Mouse (Mus musculus) neural tube, embryonic 11.5 days (tissue): ENCODE data around the gene Rhebl1. TPM values are rescaled to one million over a fixed set of nuclear protein-coding genes. Genes with fewer than 3 reads are reported as not detected.
"Not testable (repeated sequence)": the region's sequence is repeated elsewhere in the genome, so short reads cannot be mapped to it uniquely, and the experiment has no call there.

ENCODE experiments used
- ATAC-seq: fragments of 200-750 bp; cut with Nextera tagmentation; 2 replicates; pipeline ENCODE4 v1.8.0; 2017; ENCODE audit warnings: moderate number of reproducible peaks, mild to moderate bottlenecking, moderate TSS enrichment, moderate library complexity; ENCODE audit not compliant: insufficient read depth, low FRiP score, low TSS enrichment
- DNase-seq: peaks from one replicate; pipeline ENCODE4 v3.0.0-alpha.2; 2015; ENCODE audit warnings: low spot score
- H3K27ac ChIP-seq: fragments of 300-500 bp; sonication (generic); 2 replicates; pipeline ENCODE4 v1.5.1; 2014; ENCODE audit warnings: low read depth, mild to moderate bottlenecking, low read length
- H3K27me3 ChIP-seq: fragments of 300-500 bp; sonication (generic); 2 replicates; pipeline ENCODE4 v1.6.1; 2014; ENCODE audit warnings: mild to moderate bottlenecking, low read length, mixed read lengths; ENCODE audit not compliant: control insufficient read depth, insufficient read depth
- H3K36me3 ChIP-seq: fragments of 300-500 bp; sonication (generic); 2 replicates; pipeline ENCODE4 v1.6.1; 2014; ENCODE audit warnings: mild to moderate bottlenecking, low read length, moderate library complexity, mixed read lengths; ENCODE audit not compliant: control insufficient read depth, insufficient read depth
- H3K4me1 ChIP-seq: fragments of 300-500 bp; sonication (generic); 2 replicates; pipeline ENCODE4 v1.6.1; 2014; ENCODE audit warnings: low read length, mixed read lengths; ENCODE audit not compliant: control insufficient read depth, insufficient read depth
- H3K4me2 ChIP-seq: fragments of 300-500 bp; sonication (generic); 2 replicates; pipeline ENCODE4 v1.6.1; 2014; ENCODE audit warnings: low read depth, mild to moderate bottlenecking, moderate library complexity
- H3K4me3 ChIP-seq: fragments of 300-500 bp; sonication (generic); 2 replicates; pipeline ENCODE4 v1.5.1; 2014; ENCODE audit warnings: low read depth, low read length
- H3K9ac ChIP-seq: fragments of 300-500 bp; sonication (generic); 2 replicates; pipeline ENCODE4 v1.6.1; 2014; ENCODE audit warnings: mild to moderate bottlenecking, low read length
- H3K9me3 ChIP-seq: fragments of 300-500 bp; sonication (generic); 2 replicates; pipeline ENCODE4 v1.6.1; 2016; ENCODE audit warnings: low read length; ENCODE audit not compliant: control insufficient read depth
- WGBS: fragments of 180-500 bp; shearing (Covaris S2); extraction: QIAGEN DNeasy Blood & Tissue Kit; methylation state at CpG from one replicate; pipeline ENCODE4 v1.1.7; 2014; 5-methylcytosine and 5-hydroxymethylcytosine counted together
- polyA plus RNA-seq: library from polyadenylated mRNA; unstranded; fragments of >200 nt; fragmentation: Nextera tagmentation; extraction: Ambion mirVana; gene quantifications from 2 replicates; pipeline ENCODE4 v1.2.1, GENCODE M21; 2014

The Rhebl1 gene
- polyA plus RNA-seq, 1 experiment from 2014 or later: 19.8 TPM

DNA sequence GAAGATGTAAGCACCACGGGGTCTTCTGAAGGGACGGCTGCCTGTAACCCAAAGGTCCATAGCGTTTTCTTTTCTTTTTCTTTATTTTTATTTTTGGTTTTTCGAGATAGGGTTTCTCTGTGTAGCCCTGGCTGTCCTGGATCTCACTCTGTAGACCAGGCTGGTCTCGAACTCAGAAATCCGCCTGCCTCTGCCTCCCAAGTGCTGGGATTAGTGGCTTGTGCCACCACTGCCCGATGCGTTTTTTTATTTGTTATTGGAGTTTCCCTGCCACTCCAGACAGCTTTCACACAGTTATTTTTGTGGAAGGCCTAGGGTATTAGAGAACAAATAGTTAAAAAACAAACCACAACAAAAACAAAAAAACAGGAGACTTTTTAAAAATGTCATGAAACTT is 24.2 kb upstream of the Rhebl1 start:
- not testable (repeated sequence) for H3K9ac ChIP-seq, H3K4me1 ChIP-seq, H3K9me3 ChIP-seq, DNase-seq, H3K36me3 ChIP-seq, H3K27ac ChIP-seq, H3K27me3 ChIP-seq
- 28% methylated on average over 8 of the region's 8 CpGs for WGBS
- ATAC-seq: peak; percentile 0; the same call in 1 of the 2 replicates
- H3K4me3 ChIP-seq: peak overlapping the region; percentile 88
- H3K4me2 ChIP-seq: peak overlapping the region; percentile 23

DNA sequence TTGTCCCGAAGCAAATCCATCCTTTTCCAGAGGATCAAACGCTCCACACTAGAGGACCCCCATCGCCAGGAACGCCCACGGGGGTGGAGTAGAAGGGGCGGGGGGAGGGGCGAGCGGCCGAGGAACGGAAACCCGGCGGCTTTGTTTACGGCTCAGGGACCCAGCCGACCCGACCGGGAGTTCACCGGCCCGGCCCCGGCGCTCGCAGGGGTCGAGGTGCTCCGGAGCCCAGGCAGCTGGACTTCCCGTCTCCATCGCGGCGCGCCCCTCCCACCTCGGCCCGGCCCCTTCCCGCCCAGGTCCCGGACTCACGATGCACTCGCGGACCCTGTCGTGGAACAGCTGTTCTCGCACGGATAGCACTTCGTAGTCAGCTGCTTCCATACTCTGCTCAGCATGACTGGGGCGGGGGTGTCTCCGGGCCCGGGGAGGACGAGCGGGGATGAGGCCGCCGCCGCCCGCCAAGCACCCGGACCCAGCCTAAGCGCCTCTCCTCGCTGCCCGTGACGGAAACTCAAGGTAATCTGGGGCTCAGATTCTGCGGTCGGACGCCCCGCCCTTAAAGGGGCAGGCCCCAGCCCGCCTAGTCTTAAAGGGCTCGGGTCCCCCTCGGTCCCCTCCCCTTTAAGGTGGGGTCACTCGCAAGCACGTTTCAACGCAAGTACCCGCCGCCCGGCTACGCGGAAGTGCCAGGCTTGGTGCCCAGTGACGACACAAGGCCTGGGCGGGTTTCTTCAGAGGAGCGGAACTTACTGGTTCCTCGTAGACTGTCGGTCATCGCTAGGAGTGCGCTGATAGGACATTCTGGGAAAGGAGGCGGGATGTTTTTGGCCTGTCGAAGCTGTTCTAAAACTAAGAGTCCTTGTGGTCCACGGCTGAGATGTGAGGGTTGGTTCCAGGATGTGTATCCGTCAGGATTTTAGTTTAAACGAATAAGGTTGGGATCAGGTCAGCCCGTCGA is 23.5 kb upstream of the Rhebl1 start, which contains the start of gene Lmbr1l:
Lmbr1l (minus strand) TSS at position 694 of the 961 bp plus-strand sequence.
- no peaks in the 10 kb centered on the region for H3K27me3 ChIP-seq
- peaks cover 5% of the 10 kb centered on the region; the same call in 1 of the 2 replicates for H3K4me1 ChIP-seq
- WGBS: under 1% methylated on average over 82 of the region's 82 CpGs
- H3K9ac ChIP-seq: peak within 1 kb of the TSS; percentile 90
- H3K4me2 ChIP-seq: peak within 1 kb of the TSS; percentile 87
- H3K4me3 ChIP-seq: peak within 1 kb of the TSS; percentile 88
- peak; percentile 99 for DNase-seq
- ATAC-seq: peak; percentile 97
- peak within 1 kb of the TSS; percentile 93 for H3K27ac ChIP-seq
- H3K9me3 ChIP-seq: no peaks in the 10 kb centered on the region
- no peaks in the 10 kb centered on the region for H3K36me3 ChIP-seq

DNA sequence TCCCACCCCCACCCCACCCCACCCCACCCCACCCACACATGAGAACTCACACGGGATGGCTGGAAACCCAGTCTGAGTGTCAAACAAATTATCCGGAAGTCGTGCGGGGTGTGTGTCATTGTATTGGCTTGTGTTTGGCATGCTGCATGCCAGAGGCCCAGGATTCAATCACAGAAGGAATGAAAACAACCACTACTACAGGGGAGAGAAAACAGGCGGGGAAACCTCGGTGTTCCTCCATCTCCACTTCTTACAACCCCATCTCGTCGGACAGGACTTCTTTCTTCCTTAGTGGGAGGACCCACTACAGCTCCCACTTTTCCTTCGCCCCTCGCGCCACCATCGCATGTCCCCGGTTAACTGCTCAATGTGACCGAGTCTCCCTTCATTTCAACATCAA is 22.8 kb upstream of the Rhebl1 start:
- peak overlapping the region; percentile 88 for H3K4me3 ChIP-seq
- peak overlapping the region; percentile 93; the same call in 1 of the 2 replicates for H3K27ac ChIP-seq
- H3K9ac ChIP-seq: peak overlapping the region; percentile 90
- H3K4me2 ChIP-seq: peak overlapping the region; percentile 87
- H3K9me3 ChIP-seq: no peaks in the 10 kb centered on the region
- no peaks in the 10 kb centered on the region for H3K36me3 ChIP-seq
- ATAC-seq (no peak), DNase-seq (no peak)
- under 1% methylated on average over 14 of the region's 14 CpGs for WGBS
- H3K4me1 ChIP-seq: peaks cover 5% of the 10 kb centered on the region; the same call in 1 of the 2 replicates
- no peaks in the 10 kb centered on the region for H3K27me3 ChIP-seq

DNA sequence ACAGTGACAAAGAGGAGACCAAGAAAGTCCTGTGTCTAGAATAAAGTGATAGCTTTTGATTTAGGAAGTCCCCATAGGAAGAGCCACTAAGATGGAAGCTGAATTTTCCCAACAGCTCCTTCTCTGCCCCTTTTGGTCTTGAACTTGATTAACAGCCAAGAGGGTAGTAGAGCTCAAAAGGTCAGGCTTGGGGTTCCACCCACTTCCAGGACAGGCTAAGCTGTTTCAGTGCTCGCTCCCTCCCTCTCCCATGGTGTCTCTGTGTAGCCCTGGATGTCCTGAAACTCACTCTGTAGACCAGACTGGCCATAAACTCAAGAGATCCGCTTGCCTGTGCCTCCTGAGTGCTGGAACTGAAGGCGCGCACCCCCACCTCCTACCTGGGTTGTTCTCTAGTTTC is 21.7 kb upstream of the Rhebl1 start:
- Histone ChIP-seq H3K27ac (no peak overlapping the region), H3K9ac (no peak overlapping the region; the same call in 1 of the 2 replicates), H3K9me3 (no peaks in the 10 kb centered on the region), H3K4me3 (peak overlapping the region; percentile 88; the same call in 1 of the 2 replicates), H3K27me3 (no peaks in the 10 kb centered on the region), H3K4me1 (peaks cover 5% of the 10 kb centered on the region; the same call in 1 of the 2 replicates), H3K36me3 (0 out of 2 replicates have a peak, but pooled peaks cover 5% of the 10 kb centered on the region), H3K4me2 (peak overlapping the region; percentile 87)
- ATAC-seq: no peak
- no peak for DNase-seq
- WGBS: 91% methylated on average over 4 of the region's 4 CpGs

DNA sequence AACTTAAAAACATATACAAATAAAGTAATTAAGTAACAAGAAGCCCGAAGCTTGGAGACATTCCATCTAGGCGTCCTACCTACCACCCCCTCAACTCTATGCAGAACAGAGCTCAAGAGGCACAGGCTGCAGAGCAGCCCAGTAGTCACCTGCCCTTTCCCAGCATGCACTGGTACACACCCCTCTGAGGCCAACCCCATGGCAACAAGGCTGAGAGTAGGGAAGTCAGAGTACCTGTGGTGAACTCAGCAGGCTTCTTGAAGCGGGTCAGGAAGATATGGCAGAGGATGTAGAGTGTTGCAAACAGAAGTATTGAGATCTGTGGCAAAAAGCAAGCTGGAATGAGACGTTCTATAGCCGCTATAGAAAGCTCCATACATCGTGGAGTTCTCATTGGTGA is 20.6 kb upstream of the Rhebl1 start:
- Histone ChIP-seq H3K9ac (no peak overlapping the region), H3K4me1 (peaks cover 5% of the 10 kb centered on the region; the same call in 1 of the 2 replicates), H3K9me3 (no peaks in the 10 kb centered on the region), H3K36me3 (0 out of 2 replicates have a peak, but pooled peaks cover 5% of the 10 kb centered on the region), H3K4me3 (no peak overlapping the region), H3K27me3 (no peaks in the 10 kb centered on the region), H3K4me2 (no peak overlapping the region), H3K27ac (no peak overlapping the region)
- no peak for DNase-seq
- ATAC-seq: no peak
- 95% methylated on average over 6 of the region's 6 CpGs for WGBS

DNA sequence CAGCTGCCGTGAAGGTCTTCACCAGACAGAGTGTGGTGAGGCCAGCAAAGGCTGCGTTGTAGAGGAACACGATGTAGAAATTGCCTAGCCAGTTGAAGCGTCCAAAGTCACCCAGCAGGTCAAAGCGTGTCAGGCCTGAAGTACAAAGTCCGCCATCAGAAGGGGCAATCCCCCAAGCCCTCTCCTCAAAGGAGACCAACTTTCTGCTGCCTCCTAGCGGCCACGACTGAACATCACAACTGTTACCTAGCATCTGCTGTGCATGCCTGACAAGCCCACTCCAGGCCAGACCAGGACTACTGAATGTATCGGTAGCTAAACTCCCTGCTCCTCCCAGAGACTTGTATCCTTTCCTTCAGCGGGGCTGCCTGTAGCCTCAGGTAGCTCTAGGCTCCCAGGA is 10.4 kb upstream of the Rhebl1 start:
- Histone ChIP-seq H3K4me1 (no peaks in the 10 kb centered on the region), H3K4me2 (no peak overlapping the region), H3K9ac (no peak overlapping the region), H3K9me3 (no peaks in the 10 kb centered on the region), H3K27ac (no peak overlapping the region), H3K27me3 (no peaks in the 10 kb centered on the region), H3K36me3 (peaks cover 17% of the 10 kb centered on the region), H3K4me3 (no peak overlapping the region)
- no peak for ATAC-seq
- peak; percentile 71 for DNase-seq
- 30% methylated on average over 10 of the region's 10 CpGs for WGBS

DNA sequence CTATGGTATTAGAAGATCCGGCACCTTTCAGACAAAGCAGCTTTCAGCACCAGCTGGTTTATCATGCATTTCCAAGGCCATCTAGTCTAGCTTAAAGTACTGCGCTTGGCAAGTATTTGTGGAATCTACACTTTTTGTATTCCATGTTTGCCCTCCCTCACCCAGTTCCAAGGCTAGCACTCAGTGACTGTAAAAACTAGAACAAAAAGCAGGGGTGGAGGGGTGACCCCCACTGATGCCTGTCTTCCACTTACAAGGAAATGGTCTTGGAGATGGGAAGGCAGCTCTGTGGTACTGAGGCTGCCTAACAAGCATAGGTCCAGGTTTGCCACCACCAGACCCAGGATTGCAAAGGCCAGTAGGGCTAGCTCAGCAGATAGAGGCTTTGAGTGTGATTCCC is 8.3 kb upstream of the Rhebl1 start:
- H3K27ac ChIP-seq: no peak overlapping the region
- no peak overlapping the region for H3K4me3 ChIP-seq
- ATAC-seq (no peak), DNase-seq (no peak)
- peaks cover 19% of the 10 kb centered on the region for H3K27me3 ChIP-seq
- H3K36me3 ChIP-seq: peaks cover 7% of the 10 kb centered on the region
- 93% methylated on average over 2 of the region's 2 CpGs for WGBS
- H3K9me3 ChIP-seq: no peaks in the 10 kb centered on the region
- H3K9ac ChIP-seq: no peak overlapping the region
- no peak overlapping the region for H3K4me2 ChIP-seq
- H3K4me1 ChIP-seq: no peaks in the 10 kb centered on the region

DNA sequence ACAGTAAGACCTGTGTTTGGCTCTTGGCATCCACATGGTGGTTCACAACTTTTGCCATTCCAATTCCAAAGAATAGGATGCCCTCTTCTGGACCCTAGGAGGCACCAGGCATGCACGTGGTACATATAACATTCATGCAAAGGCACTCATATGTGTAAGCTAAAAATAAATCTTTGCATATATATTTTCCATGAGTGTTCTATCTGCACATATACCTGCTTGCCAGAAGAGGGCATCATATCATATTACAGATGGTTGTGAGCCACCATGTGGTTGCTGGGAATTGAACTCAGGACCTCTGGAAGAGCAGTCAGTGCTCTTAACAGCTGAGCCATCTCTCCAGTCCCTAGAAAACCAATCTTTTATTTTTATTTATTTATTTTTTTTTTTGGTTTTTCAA is 7.2 kb upstream of the Rhebl1 start:
- ATAC-seq: no peak
- Histone ChIP-seq H3K27me3 (peaks cover 29% of the 10 kb centered on the region), H3K9ac (no peak overlapping the region), H3K4me1 (no peaks in the 10 kb centered on the region), H3K4me3 (no peak overlapping the region), H3K9me3 (no peaks in the 10 kb centered on the region), H3K36me3 (peaks cover 7% of the 10 kb centered on the region), H3K4me2 (no peak overlapping the region), H3K27ac (no peak overlapping the region)
- 55% methylated on average over 1 of the region's 1 CpGs for WGBS
- no peak for DNase-seq
